Mouse (Mus musculus) ES-CJ7 (cell line): ENCODE measurements around the gene Hoxc5.

Experiments used
- DNase-seq: peaks from one replicate; pipeline ENCODE4 v3.0.0; 2011; ENCODE audit warnings: low read depth, low spot score

Gene Hoxc5

DNA sequence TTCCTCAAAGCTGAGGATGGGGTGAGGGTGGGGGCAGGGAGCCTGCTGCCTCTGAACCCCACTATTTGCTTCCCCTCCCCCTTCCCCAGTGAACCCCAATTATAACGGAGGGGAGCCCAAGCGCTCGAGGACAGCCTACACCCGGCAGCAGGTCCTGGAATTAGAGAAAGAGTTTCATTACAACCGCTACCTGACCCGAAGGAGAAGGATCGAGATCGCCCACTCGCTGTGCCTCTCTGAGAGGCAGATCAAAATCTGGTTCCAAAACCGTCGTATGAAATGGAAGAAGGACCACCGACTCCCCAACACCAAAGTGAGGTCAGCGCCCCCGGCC is 68.3 kb downstream of the Hoxc5 start:
- no peak for DNase-seq

DNA sequence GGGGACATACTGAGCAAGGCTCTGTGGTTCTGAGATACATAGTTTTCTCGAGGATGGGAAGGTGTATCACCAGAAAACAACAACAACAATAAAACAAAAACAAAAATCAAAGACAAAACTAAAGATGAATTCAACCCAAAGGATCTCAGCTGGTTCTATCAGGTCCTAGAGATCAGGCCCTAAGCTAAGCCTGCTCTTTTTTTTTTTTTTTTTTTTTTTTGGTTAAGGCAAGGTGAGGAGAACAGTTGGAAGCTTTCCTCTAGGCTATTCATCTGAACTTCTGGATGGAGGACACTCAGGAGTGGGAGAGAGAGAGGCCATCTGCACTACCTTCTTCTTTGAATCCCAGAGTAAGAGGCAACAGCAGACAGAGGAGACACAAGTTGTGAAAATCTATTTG is 70.3 kb downstream of the Hoxc5 start:
- no peak for DNase-seq

DNA sequence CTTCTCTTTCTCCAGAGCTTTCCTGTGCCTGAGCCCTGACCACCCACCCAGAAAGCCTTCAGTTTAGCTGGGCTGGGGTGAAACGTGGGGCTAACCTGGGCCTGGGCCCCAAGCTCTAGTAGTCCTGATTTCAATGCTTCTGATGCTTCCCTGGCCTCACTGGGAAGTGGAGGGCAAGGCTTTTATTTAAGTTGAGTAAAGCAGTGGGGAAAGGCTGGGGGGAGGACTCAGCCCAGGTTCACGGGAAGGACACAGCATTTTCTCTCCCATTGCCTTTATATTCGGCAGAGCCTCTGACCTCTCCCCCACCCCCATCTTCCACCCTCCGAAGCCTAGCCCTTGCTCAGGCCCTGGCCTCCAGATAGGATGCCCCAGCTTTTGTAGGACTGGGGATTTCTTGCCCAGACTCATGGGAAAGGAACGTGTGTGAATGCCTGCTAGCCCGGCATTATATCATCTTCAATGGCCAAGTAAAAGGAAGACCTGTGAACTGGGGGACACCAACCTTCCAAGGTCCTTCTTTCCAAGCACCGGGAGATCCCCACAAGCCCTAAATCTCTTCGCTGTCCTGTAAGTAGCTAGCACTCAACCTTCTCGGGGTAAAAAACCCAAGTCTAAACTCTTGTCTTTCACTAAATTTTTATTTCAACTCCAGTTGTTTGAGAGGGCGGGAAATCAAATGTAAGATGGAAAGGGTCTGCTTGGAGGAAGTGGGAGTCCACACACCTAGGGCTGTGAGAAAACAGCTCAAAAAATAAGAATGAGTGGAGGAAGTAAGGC is 71.6 kb downstream of the Hoxc5 start:
- DNase-seq: no peak

DNA sequence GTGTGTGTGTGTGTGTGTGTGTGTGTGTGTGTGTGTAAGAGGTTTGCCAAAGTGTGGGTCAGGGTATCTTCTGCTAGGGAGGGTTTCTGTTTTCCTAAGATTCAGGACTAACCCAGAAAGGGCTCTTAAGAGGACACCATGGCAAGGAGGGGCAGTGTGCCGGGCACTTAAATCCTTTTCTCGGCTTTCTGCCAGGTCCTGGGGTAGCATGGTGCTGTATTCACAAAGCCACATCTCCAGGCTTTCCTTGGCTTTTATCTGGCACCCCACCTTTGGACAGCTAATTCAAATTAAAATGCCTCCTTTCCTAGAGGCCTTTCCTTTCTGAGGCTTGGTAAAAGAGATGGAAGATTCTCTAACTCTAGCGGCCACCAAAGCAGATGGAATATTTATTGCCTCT is 72.4 kb downstream of the Hoxc5 start:
- no peak for DNase-seq

DNA sequence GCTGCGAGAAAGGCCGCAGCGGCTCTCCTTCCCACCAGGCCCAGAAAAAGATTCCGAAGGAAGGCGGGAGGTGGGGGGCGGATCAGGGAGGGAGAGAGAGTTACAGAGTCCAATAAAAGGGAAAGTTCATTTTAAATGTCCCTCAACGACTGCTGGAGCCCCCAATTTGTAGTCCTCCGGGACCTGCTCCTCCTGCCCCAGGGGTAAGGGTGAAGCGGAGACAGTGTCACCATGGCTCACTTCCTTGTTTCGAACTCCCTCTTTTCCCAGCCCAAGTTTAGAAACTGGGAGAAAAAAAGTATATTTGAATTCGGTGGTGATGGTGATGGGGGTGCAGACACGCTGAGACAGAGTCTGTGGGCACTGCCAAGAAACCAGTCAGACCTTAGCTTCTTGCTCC is 73.4 kb downstream of the Hoxc5 start:
- DNase-seq: no peak

DNA sequence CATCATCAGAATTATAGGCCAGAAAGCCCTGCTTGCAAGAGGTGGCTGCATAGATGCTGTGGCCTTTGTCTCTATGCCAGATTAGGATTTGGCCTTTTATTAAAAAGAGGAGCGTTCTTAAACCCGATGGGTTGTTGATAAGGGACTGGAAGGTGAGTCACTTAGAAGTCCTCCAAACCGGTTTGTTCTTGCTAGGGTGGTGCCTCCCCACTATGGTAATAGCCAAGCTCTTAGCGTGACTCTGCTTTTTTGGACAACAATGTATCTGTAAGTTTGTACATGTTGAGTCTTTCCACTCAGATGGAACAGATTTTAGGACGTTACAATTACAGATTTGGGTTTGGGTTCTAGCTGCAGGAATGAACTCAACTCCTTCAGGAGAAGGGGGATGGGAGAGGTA is 74.4 kb downstream of the Hoxc5 start:
- DNase-seq: peak; percentile 72

DNA sequence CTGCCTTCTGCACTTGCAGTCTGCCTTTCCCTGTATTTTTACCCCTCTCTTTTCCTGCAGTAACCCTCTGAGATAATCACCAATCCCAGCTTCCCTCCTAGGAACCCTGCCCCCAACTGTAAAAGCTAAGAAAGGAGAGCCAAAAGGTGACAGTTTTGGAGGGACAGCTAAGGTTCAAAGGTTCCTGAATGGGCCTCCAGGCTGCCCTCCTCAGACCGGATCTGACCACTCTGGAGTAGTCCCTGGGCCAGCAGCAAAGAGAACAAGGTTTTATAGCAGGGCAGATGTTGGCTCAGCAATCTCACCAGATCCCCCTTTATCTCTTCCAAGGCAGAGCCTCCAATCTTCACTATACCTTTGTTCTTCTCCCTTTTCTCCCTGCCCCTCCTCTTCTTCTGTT is 75.0 kb downstream of the Hoxc5 start:
- no peak for DNase-seq

DNA sequence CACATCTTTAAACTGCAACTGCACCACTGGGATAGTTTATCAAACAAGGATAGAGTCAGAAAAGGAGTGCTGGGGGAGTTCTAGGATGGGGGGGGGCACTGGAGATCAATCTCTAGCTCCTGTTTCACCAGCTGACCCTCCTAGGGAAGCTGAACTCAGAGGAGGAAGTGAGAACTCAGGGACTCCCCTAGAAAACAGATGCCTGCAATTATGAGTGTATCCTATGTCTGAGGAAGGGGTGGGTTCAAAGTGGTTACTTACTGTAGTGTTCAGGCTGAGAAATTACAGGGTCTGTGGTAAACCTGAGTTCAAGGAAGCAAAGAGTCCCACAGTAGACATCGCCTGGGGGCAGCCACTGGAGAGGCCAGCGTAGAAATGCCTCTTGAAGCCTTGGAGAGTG is 84.4 kb downstream of the Hoxc5 start:
- no peak for DNase-seq

DNA sequence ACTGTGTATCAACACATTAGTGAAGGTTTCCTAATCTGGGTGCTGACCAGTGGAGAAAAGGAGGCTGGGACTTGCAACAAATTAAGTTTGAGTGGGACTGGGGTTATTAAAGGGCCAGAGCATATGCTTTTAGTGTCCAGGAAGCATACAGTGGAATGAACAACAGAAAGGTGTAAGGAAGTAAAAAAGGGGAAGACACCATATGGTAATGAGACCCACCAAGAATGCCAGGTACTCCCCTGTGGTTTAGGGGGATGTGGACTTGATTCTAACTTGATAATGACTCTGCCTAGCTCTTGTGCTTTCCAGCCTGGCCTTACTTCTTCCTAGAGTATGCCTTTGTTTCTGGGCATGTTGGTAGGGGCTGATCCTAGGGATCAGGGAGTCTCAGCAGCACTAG is 86.0 kb downstream of the Hoxc5 start:
- no peak for DNase-seq

DNA sequence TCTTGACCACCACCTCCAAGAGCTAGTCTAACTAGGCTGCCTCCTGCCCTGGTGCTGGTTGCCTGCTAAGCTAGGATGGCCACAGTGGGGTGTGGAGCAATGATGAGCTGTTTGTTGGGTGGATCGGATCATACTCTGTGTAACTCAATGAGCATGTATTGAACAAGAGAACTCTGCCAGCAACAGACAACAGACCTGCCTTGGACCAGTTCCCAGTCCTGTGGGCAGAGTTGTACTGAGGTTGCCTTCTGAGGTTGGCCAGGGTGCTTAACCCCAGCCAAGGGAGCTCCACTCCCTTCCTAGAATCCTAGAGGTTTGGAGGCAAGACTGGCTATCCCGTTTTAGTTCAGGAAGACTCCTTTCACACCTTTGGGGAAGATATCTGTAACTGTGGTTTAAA is 89.2 kb downstream of the Hoxc5 start:
- DNase-seq: no peak

DNA sequence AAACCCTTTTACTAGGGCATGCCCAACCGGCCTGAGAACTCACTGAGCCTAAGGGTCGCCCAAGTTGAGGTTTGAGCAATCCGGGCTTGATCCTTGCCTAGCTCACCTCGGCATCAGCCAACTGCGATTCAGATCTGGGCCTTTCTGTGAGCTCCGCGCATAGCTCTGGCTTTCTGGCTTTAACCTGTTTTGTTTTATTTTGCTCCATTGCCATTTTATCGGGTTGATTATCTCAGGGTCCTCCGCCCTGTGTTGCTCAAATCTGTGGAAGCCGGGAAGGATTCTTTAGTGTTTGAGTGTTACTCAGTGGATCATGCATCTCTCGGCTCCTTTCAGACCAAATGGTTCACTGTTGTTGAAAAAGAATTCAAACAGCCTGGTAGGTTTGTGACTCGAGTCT is 91.5 kb downstream of the Hoxc5 start:
- DNase-seq: peak; percentile 36

DNA sequence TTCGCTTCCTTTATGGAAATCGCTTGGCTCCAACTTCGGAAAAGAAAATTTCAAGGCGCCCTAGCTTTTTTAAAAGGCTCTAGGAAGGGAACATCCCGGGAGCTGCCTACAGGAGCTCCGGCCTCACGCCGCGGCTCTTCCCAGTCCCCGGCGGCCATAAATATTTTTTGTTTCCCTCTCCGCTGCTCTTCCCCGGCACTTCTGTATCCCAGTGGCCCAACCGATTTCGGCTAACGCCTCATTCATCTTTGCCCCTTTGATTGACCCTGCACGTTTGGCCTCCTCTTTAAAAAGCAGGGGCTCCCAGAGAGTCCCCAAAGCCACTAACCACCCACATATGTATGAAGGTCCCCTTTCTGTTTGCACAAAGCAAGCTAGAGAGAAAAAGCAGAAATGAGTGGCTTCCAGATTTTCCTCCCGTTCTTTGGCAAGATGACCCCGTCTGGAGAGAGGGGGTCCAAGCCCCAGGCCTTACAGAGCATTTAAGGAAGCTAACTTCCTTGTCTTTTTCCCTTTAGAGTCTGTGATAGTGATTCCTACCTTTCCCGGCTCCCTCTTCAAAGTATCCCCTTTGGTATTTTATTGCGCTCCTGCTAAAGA is 92.2 kb downstream of the Hoxc5 start:
- DNase-seq: peak; percentile 12

DNA sequence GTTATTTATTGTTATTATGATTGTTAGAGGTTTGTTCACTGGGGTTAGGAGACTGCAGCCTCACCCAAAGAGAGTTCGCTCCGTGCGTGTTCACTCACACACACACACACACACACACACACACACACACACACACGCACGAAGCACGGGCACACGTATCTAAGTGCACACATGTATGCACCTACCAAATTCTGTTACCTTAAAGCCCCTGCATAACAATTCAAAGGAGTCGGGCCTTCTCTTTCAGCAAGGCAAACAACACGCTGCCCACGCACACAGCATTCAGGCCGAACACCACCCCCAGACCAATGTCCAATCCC is 92.7 kb downstream of the Hoxc5 start:
- DNase-seq: no peak

DNA sequence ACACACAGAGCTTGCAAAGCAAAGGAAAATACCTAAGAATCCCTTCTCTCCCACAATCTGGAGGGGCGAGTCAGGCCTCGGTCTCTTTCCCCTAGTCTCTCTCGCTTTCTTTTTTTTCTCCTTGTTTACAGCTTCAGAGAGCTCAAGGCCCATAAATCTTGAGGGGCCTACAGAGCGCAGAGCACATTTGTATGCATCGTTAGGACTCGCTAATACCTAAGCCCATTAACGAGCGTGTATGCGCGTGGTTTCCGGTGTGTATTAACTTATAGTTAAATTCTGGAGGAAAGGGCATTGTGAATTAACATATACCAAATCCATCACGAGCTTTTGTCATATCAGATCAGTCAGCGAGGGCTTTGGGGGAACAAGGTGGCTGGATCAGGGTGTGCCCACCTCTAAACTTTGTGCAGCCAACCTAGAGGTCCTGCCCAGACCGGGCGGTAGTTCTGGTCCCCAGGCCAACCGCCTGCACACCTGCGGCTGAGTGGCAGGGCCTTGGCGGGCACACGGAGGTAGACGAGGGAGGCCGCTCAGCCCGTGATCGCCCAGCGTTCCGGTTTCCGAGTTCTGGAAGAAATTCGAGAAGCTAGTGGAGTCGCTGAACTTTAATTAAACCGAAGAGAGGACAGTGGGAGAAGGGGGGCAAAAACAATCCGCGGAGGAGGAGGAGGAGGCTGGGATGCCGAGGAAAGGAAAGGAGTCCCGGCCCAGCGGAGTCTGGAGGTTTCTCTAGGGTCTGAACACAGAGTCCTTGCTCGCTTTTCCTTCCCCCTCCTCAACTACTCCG is 93.3 kb downstream of the Hoxc5 start:
- DNase-seq: peak; percentile 23

DNA sequence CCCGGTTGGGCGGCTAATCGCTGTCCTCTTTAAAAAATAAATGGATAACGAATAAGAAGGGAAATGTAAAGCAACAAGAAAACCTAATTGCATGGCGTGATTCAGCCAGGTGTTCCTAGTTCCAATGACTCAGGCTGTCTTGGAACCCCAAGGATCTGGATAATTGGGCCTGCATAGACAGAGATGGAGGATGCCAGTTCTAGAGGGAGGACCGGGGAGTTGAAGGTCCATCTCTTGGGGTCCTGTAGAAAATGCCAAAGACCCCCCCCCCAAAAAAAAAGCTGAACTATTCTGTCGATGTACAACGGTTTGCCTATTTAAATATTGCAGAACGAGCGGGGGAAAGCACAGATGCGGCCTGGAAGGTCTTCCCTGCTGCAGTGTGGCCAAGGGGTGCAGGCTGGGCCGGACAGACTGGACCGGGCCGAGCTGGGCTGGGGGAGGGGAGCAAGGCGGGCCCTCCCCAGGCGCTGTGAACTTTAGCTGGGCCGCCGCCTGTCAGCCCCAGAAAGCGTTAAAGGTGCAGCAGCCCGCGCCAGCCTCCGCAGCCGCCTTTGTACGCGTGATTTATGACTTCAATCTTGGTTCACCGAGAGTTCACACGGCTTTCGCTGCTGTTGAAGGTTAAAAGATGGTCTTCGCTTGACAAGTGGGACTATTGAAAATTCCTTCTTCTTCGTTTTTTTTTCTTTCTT is 94.0 kb downstream of the Hoxc5 start:
- peak; percentile 37 for DNase-seq

DNA sequence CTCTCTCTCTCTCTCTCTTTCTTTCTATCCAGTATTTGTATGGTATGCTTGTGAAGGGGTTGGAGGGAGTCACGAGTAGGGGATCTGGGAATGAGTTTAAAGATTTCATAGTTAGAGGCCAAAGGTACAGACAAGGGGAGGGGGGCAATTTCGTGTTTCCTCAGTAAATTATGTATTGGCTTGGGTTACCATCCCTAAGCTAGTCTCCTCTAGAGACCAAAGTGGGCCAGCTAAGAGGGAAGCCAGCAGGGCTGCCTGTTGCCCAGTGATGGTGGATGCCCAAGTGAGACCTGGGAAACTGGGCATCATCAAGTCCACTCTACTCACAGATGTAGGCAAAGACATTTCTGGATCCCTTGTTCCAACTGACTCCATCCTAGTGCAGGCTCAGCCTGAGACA is 94.7 kb downstream of the Hoxc5 start:
- no peak for DNase-seq

DNA sequence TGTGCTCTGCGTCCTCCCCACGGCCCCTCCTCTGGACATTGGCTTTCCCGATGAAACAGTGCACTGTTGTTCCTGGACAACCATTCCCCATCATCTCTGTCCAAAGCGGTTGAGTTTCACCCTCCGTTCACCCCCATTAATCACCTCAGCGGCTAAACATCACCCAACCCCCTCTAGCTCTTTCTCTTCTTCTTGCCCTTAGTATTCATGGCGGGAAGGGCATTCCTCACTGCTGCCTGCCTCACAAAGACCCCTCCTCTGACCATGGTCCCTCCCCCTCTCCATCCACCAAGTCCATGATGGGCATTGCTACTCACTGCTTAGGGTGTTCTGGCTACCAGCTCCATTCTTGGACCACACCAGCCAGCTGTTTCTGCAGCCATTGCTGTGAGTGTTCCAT is 98.4 kb downstream of the Hoxc5 start:
- DNase-seq: no peak
